Mouse (Mus musculus): ENCODE measurements around the gene Kbtbd12. TPM values are rescaled to one million over a fixed set of nuclear protein-coding genes. Genes with fewer than 3 reads are reported as not detected.

Gene Kbtbd12
- polyA plus RNA-seq, 1 experiment from 2014 or later = 0.88 TPM

- Histone ChIP-seq H3K9me3 (no peaks in the 10 kb centered on the region), H3K9ac (no peak overlapping the region), H3K4me2 (no peak overlapping the region), H3K27ac (replicated peaks) (no peak overlapping the region), H3K4me1 (replicated peaks) (peaks cover 6% of the 10 kb centered on the region), H3K36me3 (no peaks in the 10 kb centered on the region), H3K4me3 (no peak overlapping the region), H3K27me3 (no peaks in the 10 kb centered on the region)
- WGBS = 60% methylated on average over 2 of the region's 2 CpGs
- ATAC-seq (ENCODE audit: low FRiP score, low read depth) = no peak
Measured at GRCm38 (mm10) chr6:88540093-88540755, 97.5 kb downstream of the Kbtbd12 start.

- no peak for ATAC-seq (ENCODE audit: low FRiP score, low read depth)
Measured at GRCm38 (mm10) chr6:88530306-88530705, 107.4 kb downstream of the Kbtbd12 start.

GRCm38 (mm10) chr6:88524056-88524455 lies 113.7 kb downstream of the Kbtbd12 start:
- Histone ChIP-seq H3K4me3 (no peak overlapping the region), H3K9ac (no peak overlapping the region), H3K4me1 (replicated peaks) (peaks cover 9% of the 10 kb centered on the region), H3K27ac (replicated peaks) (no peak overlapping the region), H3K36me3 (no peaks in the 10 kb centered on the region), H3K27me3 (no peaks in the 10 kb centered on the region), H3K4me2 (no peak overlapping the region), H3K9me3 (no peaks in the 10 kb centered on the region)
- 91% methylated on average over 4 of the region's 4 CpGs for WGBS
- ATAC-seq (ENCODE audit: low FRiP score, low read depth) = no peak

More at GRCm38 (mm10) chr6:88530306-88530705, 107.4 kb downstream of the Kbtbd12 start:
- H3K9ac ChIP-seq = no peak overlapping the region
- H3K9me3 ChIP-seq = no peaks in the 10 kb centered on the region
- no peaks in the 10 kb centered on the region for H3K27me3 ChIP-seq
- H3K27ac ChIP-seq (replicated peaks) = no peak overlapping the region
- no peaks in the 10 kb centered on the region for H3K36me3 ChIP-seq
- no peak overlapping the region for H3K4me3 ChIP-seq
- no peaks in the 10 kb centered on the region for H3K4me1 ChIP-seq (replicated peaks)
- no peak overlapping the region for H3K4me2 ChIP-seq

GRCm38 (mm10) chr6:88523451-88523850 lies 114.3 kb downstream of the Kbtbd12 start:
- Histone ChIP-seq H3K4me1 (replicated peaks) (peaks cover 9% of the 10 kb centered on the region), H3K27me3 (no peaks in the 10 kb centered on the region), H3K9me3 (no peaks in the 10 kb centered on the region), H3K4me2 (no peak overlapping the region), H3K4me3 (no peak overlapping the region), H3K36me3 (no peaks in the 10 kb centered on the region), H3K27ac (replicated peaks) (no peak overlapping the region), H3K9ac (no peak overlapping the region)
- WGBS = 81% methylated on average over 3 of the region's 3 CpGs
- ATAC-seq (ENCODE audit: low FRiP score, low read depth) = no peak

GRCm38 (mm10) chr6:88523043-88523442 lies 114.7 kb downstream of the Kbtbd12 start:
- 72% methylated on average over 3 of the region's 3 CpGs for WGBS
- Histone ChIP-seq H3K9ac (no peak overlapping the region), H3K27me3 (no peaks in the 10 kb centered on the region), H3K27ac (replicated peaks) (no peak overlapping the region), H3K4me3 (no peak overlapping the region), H3K9me3 (no peaks in the 10 kb centered on the region), H3K36me3 (no peaks in the 10 kb centered on the region), H3K4me1 (replicated peaks) (peaks cover 10% of the 10 kb centered on the region), H3K4me2 (no peak overlapping the region)
- no peak for ATAC-seq (ENCODE audit: low FRiP score, low read depth)

- Histone ChIP-seq H3K36me3 (no peaks in the 10 kb centered on the region), H3K27ac (replicated peaks) (no peak overlapping the region), H3K4me3 (no peak overlapping the region), H3K27me3 (no peaks in the 10 kb centered on the region), H3K9ac (no peak overlapping the region), H3K9me3 (no peaks in the 10 kb centered on the region), H3K4me2 (no peak overlapping the region), H3K4me1 (replicated peaks) (peaks cover 14% of the 10 kb centered on the region)
- WGBS = 71% methylated on average over 3 of the region's 3 CpGs
- ATAC-seq (ENCODE audit: low FRiP score, low read depth) = no peak
Measured at GRCm38 (mm10) chr6:88522606-88523005, 115.1 kb downstream of the Kbtbd12 start.

- Histone ChIP-seq H3K9me3 (no peaks in the 10 kb centered on the region), H3K4me1 (replicated peaks) (peaks cover 22% of the 10 kb centered on the region), H3K9ac (no peak overlapping the region), H3K27me3 (no peaks in the 10 kb centered on the region), H3K36me3 (no peaks in the 10 kb centered on the region), H3K4me2 (no peak overlapping the region), H3K4me3 (no peak overlapping the region), H3K27ac (replicated peaks) (no peak overlapping the region)
- 85% methylated on average over 7 of the region's 7 CpGs for WGBS
- ATAC-seq (ENCODE audit: low FRiP score, low read depth) = no peak
Measured at GRCm38 (mm10) chr6:88521821-88522220, 115.9 kb downstream of the Kbtbd12 start.

GRCm38 (mm10) chr6:88518404-88519263 lies 119.1 kb downstream of the Kbtbd12 start, which contains the start of gene Sec61a1:
Sec61a1 (minus strand) TSS chr6:88518905.
- Histone ChIP-seq H3K4me1 (replicated peaks) (peaks cover 26% of the 10 kb centered on the region), H3K4me3 (peak within 1 kb of the TSS; percentile 82), H3K4me2 (peak within 1 kb of the TSS; percentile 85), H3K9ac (peak within 1 kb of the TSS; percentile 89), H3K36me3 (peaks cover 22% of the 10 kb centered on the region), H3K9me3 (no peaks in the 10 kb centered on the region), H3K27ac (replicated peaks) (peak within 1 kb of the TSS; percentile 94), H3K27me3 (no peaks in the 10 kb centered on the region)
- peak; percentile 99 for ATAC-seq (ENCODE audit: low FRiP score, low read depth)
- under 1% methylated on average over 71 of the region's 80 CpGs for WGBS

- Histone ChIP-seq H3K9ac (peak overlapping the region; percentile 89), H3K27me3 (no peaks in the 10 kb centered on the region), H3K36me3 (peaks cover 28% of the 10 kb centered on the region), H3K4me1 (replicated peaks) (peaks cover 26% of the 10 kb centered on the region), H3K9me3 (no peaks in the 10 kb centered on the region), H3K27ac (replicated peaks) (peak overlapping the region; percentile 87), H3K4me3 (peak overlapping the region; percentile 82), H3K4me2 (peak overlapping the region; percentile 85)
- WGBS = 15% methylated on average over 18 of the region's 18 CpGs
- no peak for ATAC-seq (ENCODE audit: low FRiP score, low read depth)
Measured at GRCm38 (mm10) chr6:88517701-88518403, 119.9 kb downstream of the Kbtbd12 start.

GRCm38 (mm10) chr6:88516667-88517066 lies 121.1 kb downstream of the Kbtbd12 start:
- H3K36me3 ChIP-seq = peaks cover 39% of the 10 kb centered on the region
- no peak for ATAC-seq (ENCODE audit: low FRiP score, low read depth)
- 88% methylated on average over 5 of the region's 5 CpGs for WGBS
- no peaks in the 10 kb centered on the region for H3K9me3 ChIP-seq
- peaks cover 26% of the 10 kb centered on the region for H3K4me1 ChIP-seq (replicated peaks)
- no peak overlapping the region for H3K4me3 ChIP-seq
- no peak overlapping the region for H3K27ac ChIP-seq (replicated peaks)
- no peak overlapping the region for H3K9ac ChIP-seq
- no peaks in the 10 kb centered on the region for H3K27me3 ChIP-seq
- peak overlapping the region; percentile 85; the same call in 1 of the 2 replicates for H3K4me2 ChIP-seq

GRCm38 (mm10) chr6:88515971-88516370 lies 121.8 kb downstream of the Kbtbd12 start:
- no peak overlapping the region for H3K9ac ChIP-seq

GRCm38 (mm10) chr6:88514546-88514945 lies 123.2 kb downstream of the Kbtbd12 start:
- Histone ChIP-seq H3K9me3 (no peaks in the 10 kb centered on the region), H3K4me3 (no peak overlapping the region), H3K4me1 (replicated peaks) (peaks cover 21% of the 10 kb centered on the region), H3K4me2 (no peak overlapping the region), H3K9ac (no peak overlapping the region), H3K27ac (replicated peaks) (no peak overlapping the region), H3K27me3 (no peaks in the 10 kb centered on the region), H3K36me3 (peaks cover 61% of the 10 kb centered on the region)
- 89% methylated on average over 4 of the region's 4 CpGs for WGBS
- no peak for ATAC-seq (ENCODE audit: low FRiP score, low read depth)

More at GRCm38 (mm10) chr6:88515971-88516370, 121.8 kb downstream of the Kbtbd12 start:
- H3K4me2 ChIP-seq = no peak overlapping the region
- no peak overlapping the region for H3K27ac ChIP-seq (replicated peaks)
- no peaks in the 10 kb centered on the region for H3K27me3 ChIP-seq
- no peak for ATAC-seq (ENCODE audit: low FRiP score, low read depth)
- peaks cover 26% of the 10 kb centered on the region for H3K4me1 ChIP-seq (replicated peaks)
- H3K9me3 ChIP-seq = no peaks in the 10 kb centered on the region
- no peak overlapping the region for H3K4me3 ChIP-seq
- 86% methylated on average over 8 of the region's 8 CpGs for WGBS
- H3K36me3 ChIP-seq = peaks cover 46% of the 10 kb centered on the region

All from hindbrain, embryonic 15.5 days (tissue).